Mouse (Mus musculus) intestine, embryonic 15.5 days (tissue): Measurements from ENCODE around the gene Il2rg. TPM values are rescaled to one million over a fixed set of nuclear protein-coding genes. Genes with fewer than 3 reads are reported as not detected.
A peak's percentile ranks its signal among the peaks of the same experiment; 100 is the strongest.

Experiments used
- ATAC-seq: fragments of 200-750 bp; cut with Nextera tagmentation; 2 replicates; pipeline ENCODE4 v1.8.0; 2017; ENCODE audit warnings: moderate TSS enrichment, moderate library complexity
- H3K27ac ChIP-seq: fragments of 300-500 bp; sonication (generic); 2 replicates; pipeline ENCODE4 v1.5.1; 2015; ENCODE audit warnings: mild to moderate bottlenecking, inconsistent platforms
- H3K27me3 ChIP-seq: fragments of 300-500 bp; sonication (generic); replicated peaks from 2 replicates; pipeline ENCODE4 v1.6.1; 2015; ENCODE audit warnings: inconsistent platforms
- H3K36me3 ChIP-seq: fragments of 300-500 bp; sonication (generic); 2 replicates; pipeline ENCODE4 v1.6.1; 2015; ENCODE audit warnings: inconsistent platforms
- H3K4me1 ChIP-seq: fragments of 300-500 bp; sonication (generic); replicated peaks from 2 replicates; pipeline ENCODE4 v1.6.1; 2015; ENCODE audit warnings: inconsistent platforms
- H3K4me2 ChIP-seq: fragments of 300-500 bp; sonication (generic); replicated peaks from 2 replicates; pipeline ENCODE4 v1.6.1; 2015; ENCODE audit warnings: mild to moderate bottlenecking, inconsistent platforms
- H3K4me3 ChIP-seq: fragments of 300-500 bp; sonication (generic); replicated peaks from 2 replicates; pipeline ENCODE4 v1.5.1; 2015; ENCODE audit warnings: inconsistent platforms
- H3K9ac ChIP-seq: fragments of 300-500 bp; sonication (generic); 2 replicates; pipeline ENCODE4 v1.6.1; 2015; ENCODE audit warnings: inconsistent platforms
- H3K9me3 ChIP-seq: fragments of 300-500 bp; sonication (generic); 2 replicates; pipeline ENCODE4 v1.6.1; 2016; ENCODE audit warnings: inconsistent platforms
- WGBS: fragments of 180-500 bp; shearing (Covaris S2); methylation state at CpG from one replicate; pipeline ENCODE4 v1.1.7; 2015; 5-methylcytosine and 5-hydroxymethylcytosine counted together
- polyA plus RNA-seq: library from polyadenylated mRNA; unstranded; fragments of >200 nt; fragmentation: Nextera tagmentation; extraction: Ambion mirVana; gene quantifications from 2 replicates; pipeline ENCODE4 v1.2.1, GENCODE M21; 2015

The Il2rg gene
- polyA plus RNA-seq, 1 experiment from 2014 or later = 12.8 TPM

DNA sequence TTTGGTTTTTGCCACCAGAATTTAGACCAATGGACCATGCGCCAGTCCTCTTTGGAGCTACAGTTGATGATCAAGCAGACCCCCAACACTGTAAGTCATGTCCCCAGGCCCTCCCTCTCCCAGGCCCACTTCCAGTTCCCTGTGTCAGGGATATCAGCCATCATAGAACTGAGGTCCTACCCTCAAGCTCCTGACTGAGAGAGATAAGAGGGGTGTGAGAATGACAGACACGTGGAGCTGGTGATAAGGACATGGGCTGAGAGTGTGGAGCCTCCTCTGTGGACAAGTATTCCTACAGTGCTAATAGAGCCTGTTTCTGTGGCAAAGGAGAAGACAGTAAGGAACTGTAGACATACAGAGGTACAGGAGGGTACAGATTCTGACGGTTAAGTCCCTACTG lies 19.5 kb upstream of the Il2rg start:
- Histone ChIP-seq H3K27me3 (0 out of 2 replicates have a peak, but pooled peaks cover 3% of the 10 kb centered on the region), H3K4me2 (no peak overlapping the region), H3K4me3 (no peak overlapping the region), H3K4me1 (no peaks in the 10 kb centered on the region), H3K36me3 (0 out of 2 replicates have a peak, but pooled peaks cover 2% of the 10 kb centered on the region), H3K9ac (no peak overlapping the region), H3K9me3 (no peaks in the 10 kb centered on the region), H3K27ac (no peak overlapping the region)
- peak; percentile 43; the same call in 1 of the 2 replicates for ATAC-seq
- 83% methylated on average over 3 of the region's 3 CpGs for WGBS

DNA sequence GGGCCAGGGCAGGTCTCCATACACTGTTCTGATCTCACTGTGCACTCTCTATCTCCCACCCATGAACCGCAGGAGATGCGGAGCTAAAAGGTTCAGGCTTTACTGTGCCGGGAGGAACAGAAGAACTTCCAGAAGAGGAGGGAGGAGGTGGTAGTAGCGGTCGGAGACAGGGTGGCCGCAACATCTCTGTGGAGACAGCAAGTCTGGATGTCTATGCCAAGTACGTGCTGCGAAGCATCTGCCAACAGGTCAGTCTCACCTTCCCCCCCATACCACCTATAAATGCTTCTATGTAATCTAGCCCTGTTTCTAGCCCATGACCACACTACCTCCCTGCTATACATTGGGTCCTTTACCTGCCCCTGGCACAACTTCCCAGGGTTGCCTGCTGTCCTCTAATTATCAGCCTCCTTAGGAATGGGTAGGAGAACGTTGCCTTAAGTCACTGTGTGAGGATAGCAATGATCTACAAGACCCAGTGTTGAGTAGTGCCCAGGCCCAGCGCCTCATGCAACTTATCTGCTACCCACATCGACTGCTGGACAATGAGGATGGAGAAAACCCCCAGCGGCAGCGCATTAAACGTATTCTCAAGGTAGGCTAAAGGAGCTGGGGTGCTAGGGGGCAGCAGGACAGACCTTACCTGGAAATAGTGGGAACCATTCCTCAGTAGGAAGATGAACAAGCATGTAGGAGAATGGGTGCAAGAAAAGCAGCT lies 18.1 kb upstream of the Il2rg start:
- no peak overlapping the region for H3K4me2 ChIP-seq
- no peak overlapping the region for H3K9ac ChIP-seq
- H3K9me3 ChIP-seq = no peaks in the 10 kb centered on the region
- ATAC-seq = no peak
- H3K4me1 ChIP-seq = no peaks in the 10 kb centered on the region
- H3K27ac ChIP-seq = no peak overlapping the region
- no peak overlapping the region for H3K4me3 ChIP-seq
- 0 out of 2 replicates have a peak, but pooled peaks cover 5% of the 10 kb centered on the region for H3K36me3 ChIP-seq
- H3K27me3 ChIP-seq = 0 out of 2 replicates have a peak, but pooled peaks cover 3% of the 10 kb centered on the region
- WGBS = 90% methylated on average over 14 of the region's 14 CpGs

DNA sequence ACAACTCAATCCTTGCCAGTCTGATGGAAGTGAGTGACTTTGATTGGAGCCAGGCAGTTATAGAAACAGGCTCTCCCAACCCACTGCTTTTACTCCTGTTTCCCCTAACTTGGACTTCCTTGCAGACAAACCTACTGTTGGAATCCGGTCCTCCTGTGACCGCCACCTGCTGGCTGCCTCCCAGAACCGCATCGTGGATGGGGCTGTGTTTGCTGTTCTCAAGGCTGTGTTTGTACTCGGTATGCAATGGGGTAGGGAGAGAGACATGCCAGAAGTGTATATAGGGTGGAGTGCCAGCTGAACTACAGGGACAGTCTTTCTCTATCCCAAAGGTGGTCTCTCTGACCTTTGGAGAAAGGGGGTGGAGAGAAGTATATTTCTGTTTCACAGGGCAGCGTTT lies 17.5 kb upstream of the Il2rg start:
- H3K9me3 ChIP-seq = no peaks in the 10 kb centered on the region
- H3K4me3 ChIP-seq = no peak overlapping the region
- WGBS = 27% methylated on average over 6 of the region's 6 CpGs
- H3K4me1 ChIP-seq = no peaks in the 10 kb centered on the region
- H3K36me3 ChIP-seq = 0 out of 2 replicates have a peak, but pooled peaks cover 5% of the 10 kb centered on the region
- 0 out of 2 replicates have a peak, but pooled peaks cover 3% of the 10 kb centered on the region for H3K27me3 ChIP-seq
- no peak for ATAC-seq
- H3K9ac ChIP-seq = no peak overlapping the region
- no peak overlapping the region for H3K27ac ChIP-seq
- no peak overlapping the region for H3K4me2 ChIP-seq

DNA sequence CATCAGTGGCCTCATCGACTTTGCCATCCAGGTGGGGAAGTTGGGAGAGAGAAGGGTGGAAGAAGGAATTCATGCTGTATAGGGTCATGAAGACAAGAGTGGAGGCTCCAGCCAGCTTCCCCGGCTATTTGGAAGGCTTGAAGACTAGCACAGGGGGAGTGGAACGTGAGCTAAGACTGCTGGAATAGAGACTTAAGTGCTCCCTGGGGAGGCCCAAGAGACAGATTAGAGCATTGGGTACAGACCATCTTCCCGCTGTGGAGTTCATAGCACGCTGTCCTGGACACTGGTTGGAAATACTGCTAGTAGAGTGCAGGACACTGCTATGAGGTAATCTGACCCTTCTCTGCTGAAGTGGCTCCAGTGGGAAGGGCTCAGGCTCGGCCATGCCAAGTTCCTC lies 14.8 kb upstream of the Il2rg start:
- Histone ChIP-seq H3K9me3 (no peaks in the 10 kb centered on the region), H3K27ac (no peak overlapping the region), H3K27me3 (no peaks in the 10 kb centered on the region), H3K4me3 (no peak overlapping the region), H3K4me2 (no peak overlapping the region), H3K36me3 (0 out of 2 replicates have a peak, but pooled peaks cover 3% of the 10 kb centered on the region), H3K4me1 (no peaks in the 10 kb centered on the region), H3K9ac (no peak overlapping the region)
- 80% methylated on average over 6 of the region's 6 CpGs for WGBS
- no peak for ATAC-seq

DNA sequence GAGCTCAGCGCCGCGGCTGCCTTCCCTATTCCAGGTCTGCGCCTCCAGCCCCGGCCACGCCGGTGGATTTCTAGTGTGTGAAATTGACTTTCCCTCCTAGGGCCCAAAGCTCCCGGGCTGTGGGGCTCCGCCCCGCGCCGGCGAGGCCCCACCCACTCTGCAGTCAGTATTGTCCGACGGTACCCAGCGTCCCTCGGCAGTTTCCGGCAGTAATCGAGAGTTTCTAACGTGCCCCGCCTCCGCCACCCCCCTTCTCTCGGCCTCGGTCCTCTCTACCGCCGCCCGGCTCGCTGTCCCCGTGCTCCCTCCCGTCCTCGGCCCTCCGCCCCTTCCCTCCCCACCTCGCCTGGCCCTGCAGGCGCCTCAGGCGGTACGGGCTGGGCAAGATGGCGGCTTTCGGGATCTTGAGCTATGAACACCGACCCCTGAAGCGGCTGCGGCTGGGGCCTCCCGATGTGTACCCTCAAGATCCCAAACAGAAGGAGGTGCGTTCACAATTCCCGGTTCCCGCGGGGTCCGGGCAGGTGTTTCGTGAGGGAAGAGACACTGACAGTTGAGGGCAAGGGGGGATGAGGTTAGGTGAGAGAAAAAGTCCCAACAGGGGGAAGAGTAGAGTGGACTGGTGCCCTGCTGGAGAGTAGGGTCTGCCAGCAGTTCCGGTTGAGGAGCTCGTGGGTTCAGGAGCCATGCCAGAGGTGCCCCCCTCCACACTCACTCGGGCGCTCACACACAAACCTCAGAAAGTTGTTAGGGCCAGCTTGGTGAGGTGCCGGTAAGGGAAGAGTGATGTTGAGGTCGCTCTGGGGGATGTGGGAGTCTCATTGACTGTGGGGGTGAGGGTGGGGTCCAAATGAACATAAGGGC lies 6.1 kb upstream of the Il2rg start, which contains the start of gene Med12:
Gene Med12, plus strand, starts transcription at position 156 of the 864 bp plus-strand sequence.
- H3K4me2 ChIP-seq = peak within 1 kb of the TSS; percentile 55
- H3K4me3 ChIP-seq = peak within 1 kb of the TSS; percentile 51
- peak; percentile 99 for ATAC-seq

DNA sequence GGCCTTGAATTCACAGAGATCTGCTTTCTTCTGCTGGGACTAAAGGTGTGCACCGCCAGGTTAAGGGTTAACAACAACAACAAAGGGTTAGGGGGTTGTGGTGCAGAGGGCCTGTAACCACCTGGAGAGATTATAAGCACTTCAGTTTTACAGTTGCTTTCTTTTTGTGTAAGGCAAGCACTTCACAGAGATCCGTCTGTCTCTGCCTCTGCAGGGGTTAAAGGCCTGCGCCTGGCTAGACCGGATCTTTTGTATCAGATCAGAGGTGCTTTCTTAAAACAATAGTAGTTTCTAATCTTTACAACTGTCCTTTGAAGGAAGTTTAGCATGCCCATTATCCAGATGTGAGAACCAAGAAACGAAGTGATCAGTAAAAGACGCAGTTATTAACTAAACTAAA lies 5.4 kb upstream of the Il2rg start:
- H3K27ac ChIP-seq = 0 out of 2 replicates have a peak overlapping the region, but pooled peaks have one; percentile 51
- H3K27me3 ChIP-seq = no peaks in the 10 kb centered on the region
- no peaks in the 10 kb centered on the region for H3K4me1 ChIP-seq
- H3K9ac ChIP-seq = no peak overlapping the region; the same call in 1 of the 2 replicates
- H3K36me3 ChIP-seq = no peaks in the 10 kb centered on the region
- WGBS = 28% methylated on average over 6 of the region's 6 CpGs
- peak overlapping the region; percentile 51 for H3K4me3 ChIP-seq
- H3K4me2 ChIP-seq = peak overlapping the region; percentile 55
- no peaks in the 10 kb centered on the region for H3K9me3 ChIP-seq
- ATAC-seq = peak; percentile 32; the same call in 1 of the 2 replicates

More for the DNA sequence above, 6.1 kb upstream of the Il2rg start, which contains the start of gene Med12:
- Histone ChIP-seq H3K27me3 (no peaks in the 10 kb centered on the region), H3K9me3 (no peaks in the 10 kb centered on the region), H3K9ac (peak within 1 kb of the TSS; percentile 54), H3K4me1 (no peaks in the 10 kb centered on the region), H3K27ac (0 out of 2 replicates have a peak within 1 kb of the TSS, but pooled peaks have one; percentile 51), H3K36me3 (no peaks in the 10 kb centered on the region)
- 14% methylated on average over 54 of the region's 54 CpGs for WGBS

DNA sequence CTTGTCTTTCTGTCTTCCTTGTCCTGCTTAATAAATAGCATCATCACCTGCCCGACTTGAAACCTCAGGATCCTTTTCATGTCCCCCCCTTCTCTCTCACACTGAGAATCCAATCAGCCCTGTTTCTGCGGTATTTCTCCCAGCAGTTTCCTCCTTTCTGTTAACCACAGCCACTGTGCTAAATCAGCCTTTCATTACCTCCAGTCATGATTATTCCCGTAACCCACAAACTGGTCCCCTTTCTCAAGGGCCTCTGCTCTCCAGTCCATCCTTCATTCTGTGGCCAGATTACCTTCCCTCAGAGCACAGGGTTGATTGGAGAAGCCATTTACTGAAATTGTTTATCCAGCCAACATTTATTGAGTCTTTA lies 685 bp upstream of the Il2rg start, which contains the start of gene Gm20489:
Gene Gm20489, minus strand, starts transcription at position 269 of the 370 bp plus-strand sequence.
- no peaks in the 10 kb centered on the region for H3K4me1 ChIP-seq
- H3K36me3 ChIP-seq = no peaks in the 10 kb centered on the region
- no peak within 1 kb of the TSS for H3K4me2 ChIP-seq
- no peaks in the 10 kb centered on the region for H3K9me3 ChIP-seq
- no peak for ATAC-seq
- no peak within 1 kb of the TSS for H3K9ac ChIP-seq
- H3K27ac ChIP-seq = no peak within 1 kb of the TSS
- no peak within 1 kb of the TSS for H3K4me3 ChIP-seq
- H3K27me3 ChIP-seq = 0 out of 2 replicates have a peak, but pooled peaks cover 2% of the 10 kb centered on the region
- 56% methylated on average over 3 of the region's 3 CpGs for WGBS

DNA sequence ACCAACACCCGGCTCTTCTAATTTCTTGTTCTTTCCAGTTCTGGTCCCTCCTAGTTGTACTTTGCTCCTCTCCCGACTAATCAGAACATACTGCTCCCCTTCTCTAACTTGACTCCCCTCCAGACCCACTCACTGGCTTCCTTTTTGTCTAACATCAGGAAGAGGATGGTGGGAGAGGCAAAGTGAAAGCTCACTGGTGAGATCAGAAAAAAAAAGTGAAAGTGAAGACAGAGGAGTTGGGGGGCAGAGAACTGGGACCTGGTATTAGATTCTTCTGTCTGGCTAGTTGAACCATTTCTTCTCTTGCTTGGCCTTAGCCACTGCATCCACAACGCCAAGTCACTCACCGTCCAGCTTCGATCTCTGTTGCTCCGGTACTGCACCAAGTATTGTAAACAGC lies 1.4 kb downstream of the Il2rg start:
- H3K4me2 ChIP-seq = no peak overlapping the region
- 0 out of 2 replicates have a peak, but pooled peaks cover 2% of the 10 kb centered on the region for H3K27me3 ChIP-seq
- no peaks in the 10 kb centered on the region for H3K36me3 ChIP-seq
- H3K27ac ChIP-seq = no peak overlapping the region
- no peak overlapping the region for H3K9ac ChIP-seq
- no peak for ATAC-seq
- no peaks in the 10 kb centered on the region for H3K9me3 ChIP-seq
- no peaks in the 10 kb centered on the region for H3K4me1 ChIP-seq
- no peak overlapping the region for H3K4me3 ChIP-seq
- 89% methylated on average over 6 of the region's 6 CpGs for WGBS

DNA sequence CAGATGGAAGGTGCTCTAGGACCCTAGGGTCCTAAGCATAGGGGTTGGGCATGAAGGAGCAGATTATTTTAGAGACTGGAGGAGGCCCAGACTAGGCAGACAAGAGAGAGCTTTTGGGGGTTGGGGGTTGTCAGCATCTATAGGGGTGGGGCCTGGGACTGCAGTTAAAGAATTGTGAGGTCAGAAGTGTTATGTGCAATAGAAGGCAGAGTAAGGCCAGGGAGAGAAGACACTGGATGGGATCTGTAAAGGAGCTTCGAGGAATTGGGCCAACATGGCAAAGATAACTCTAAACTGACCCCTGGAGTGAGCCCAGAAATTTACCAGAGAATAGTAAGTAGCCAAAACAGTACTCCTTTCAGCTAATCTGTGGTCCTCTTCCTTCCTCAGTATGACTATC lies 4.2 kb downstream of the Il2rg start, which contains the start of gene Gm614:
Gene Gm614, minus strand, starts transcription at position 101 of the 400 bp plus-strand sequence.
- H3K9me3 ChIP-seq = no peaks in the 10 kb centered on the region
- no peaks in the 10 kb centered on the region for H3K36me3 ChIP-seq
- WGBS = 83% methylated on average over 1 of the region's 1 CpGs
- H3K27me3 ChIP-seq = peaks cover 2% of the 10 kb centered on the region; the same call in 1 of the 2 replicates
- 0 out of 2 replicates have a peak, but pooled peaks cover 5% of the 10 kb centered on the region for H3K4me1 ChIP-seq
- no peak within 1 kb of the TSS for H3K4me2 ChIP-seq
- no peak within 1 kb of the TSS for H3K9ac ChIP-seq
- no peak for ATAC-seq
- H3K27ac ChIP-seq = no peak within 1 kb of the TSS
- H3K4me3 ChIP-seq = no peak within 1 kb of the TSS

DNA sequence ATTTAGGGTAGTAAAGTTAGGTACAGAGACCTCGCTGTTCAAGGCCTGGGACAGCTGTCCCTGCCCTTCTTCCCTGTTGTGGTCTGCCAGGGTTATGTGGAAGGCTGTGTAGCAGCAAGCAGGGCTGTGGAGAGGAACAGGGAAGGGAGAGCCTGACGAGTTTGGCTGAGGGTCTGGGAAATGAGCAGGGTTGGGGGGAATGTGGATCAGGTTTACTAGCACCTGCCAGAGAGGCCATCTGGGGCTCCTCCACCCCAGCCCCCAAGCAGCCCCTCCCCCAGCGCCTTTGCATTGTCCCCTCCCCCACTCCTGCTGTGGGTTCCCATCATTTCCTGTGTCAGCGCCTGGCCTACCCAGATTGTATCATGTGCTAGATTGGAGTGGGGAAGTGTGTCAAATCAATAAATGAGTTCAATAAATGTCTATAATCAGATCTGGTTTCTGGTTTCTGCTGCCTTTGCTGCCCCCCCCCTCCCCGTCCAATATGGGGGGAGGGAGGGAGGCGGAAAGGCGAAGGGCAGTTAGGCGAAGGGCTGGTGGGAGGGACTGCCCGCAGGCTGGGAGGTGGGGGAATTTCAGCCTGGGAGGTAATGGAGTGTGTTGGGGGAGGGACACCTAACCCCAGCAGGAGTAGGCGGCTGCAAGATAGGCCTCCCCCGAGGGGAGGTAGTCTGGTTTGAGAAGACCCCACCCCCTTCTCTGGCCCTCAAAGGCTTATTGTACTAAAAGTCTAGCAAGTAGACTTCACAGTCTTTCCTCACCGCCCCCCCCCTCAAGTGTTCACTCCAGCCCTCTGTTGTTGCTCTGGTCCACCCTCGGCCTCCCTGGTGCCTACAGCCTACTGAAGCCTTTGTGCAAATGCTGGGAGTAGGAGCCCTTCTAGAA lies 7.4 kb downstream of the Il2rg start:
- Histone ChIP-seq H3K27ac (peak overlapping the region; percentile 58), H3K36me3 (no peaks in the 10 kb centered on the region), H3K4me3 (no peak overlapping the region), H3K27me3 (no peaks in the 10 kb centered on the region; the same call in 1 of the 2 replicates), H3K4me2 (no peak overlapping the region), H3K9ac (no peak overlapping the region), H3K9me3 (no peaks in the 10 kb centered on the region), H3K4me1 (0 out of 2 replicates have a peak, but pooled peaks cover 8% of the 10 kb centered on the region)
- 26% methylated on average over 13 of the region's 13 CpGs for WGBS
- peak; percentile 86 for ATAC-seq

DNA sequence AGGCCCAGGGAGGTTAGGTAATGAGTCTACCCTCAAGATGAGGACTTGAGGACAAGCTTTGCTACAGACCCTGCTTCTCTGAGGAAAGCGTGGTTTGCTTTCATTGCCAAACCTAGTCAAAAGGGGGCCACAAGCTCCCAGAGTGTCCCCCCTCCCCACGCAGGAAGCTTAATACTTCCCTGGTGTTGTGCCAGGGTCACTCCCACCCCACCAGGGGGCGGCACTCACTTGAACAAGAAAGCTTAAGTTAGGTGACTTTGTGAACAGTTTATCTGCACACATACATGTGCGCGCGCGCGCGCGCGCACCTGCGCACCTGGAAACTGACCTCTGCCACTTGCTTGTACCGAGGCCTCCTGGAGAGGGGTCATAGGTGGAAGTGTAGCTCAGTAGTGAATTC lies 11.5 kb downstream of the Il2rg start:
- Histone ChIP-seq H3K4me2 (no peak overlapping the region; the same call in 1 of the 2 replicates), H3K4me1 (0 out of 2 replicates have a peak, but pooled peaks cover 8% of the 10 kb centered on the region), H3K27me3 (no peaks in the 10 kb centered on the region; the same call in 1 of the 2 replicates), H3K9ac (no peak overlapping the region), H3K4me3 (no peak overlapping the region), H3K9me3 (no peaks in the 10 kb centered on the region), H3K36me3 (no peaks in the 10 kb centered on the region), H3K27ac (no peak overlapping the region)
- 79% methylated on average over 13 of the region's 13 CpGs for WGBS
- ATAC-seq = no peak
